Mouse (Mus musculus): ENCODE measurements around the gene Gm29423. TPM values are rescaled to one million over a fixed set of nuclear protein-coding genes. Genes with fewer than 3 reads are reported as not detected.
"Not testable (repeated sequence)": the region's sequence is repeated elsewhere in the genome, so short reads cannot be mapped to it uniquely, and the experiment has no call there.

Gene Gm29423
- total RNA-seq (2021): not detected
- long read RNA-seq, experiment 1: 0 reads
- long read RNA-seq, experiment 2: 0 reads

DNA sequence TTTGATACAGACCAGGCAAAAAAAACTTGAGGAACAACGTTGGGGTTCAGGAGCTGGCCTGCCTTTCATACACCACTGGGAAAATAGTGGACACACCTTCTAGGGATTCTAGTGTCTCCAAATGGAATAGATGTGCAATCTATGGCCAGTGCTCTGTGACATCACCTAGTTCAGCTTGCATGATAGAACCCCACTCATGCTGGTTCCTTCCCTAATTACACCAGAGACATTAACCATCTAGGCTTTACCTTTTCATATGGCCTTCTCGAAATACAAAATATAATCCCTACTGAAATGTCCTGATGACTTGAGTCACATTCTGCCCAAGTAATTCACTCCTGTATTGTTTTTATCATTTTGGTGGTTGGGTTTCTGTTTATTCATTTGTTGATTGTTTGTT lies at the start of gene Gm29423, which contains the start of gene Gm29644:
Gene Gm29423 (minus strand): TSS at position 101 of the 400 bp plus-strand sequence.
Gene Gm29644 (minus strand): TSS at position 157 of the 400 bp plus-strand sequence.
- intact Hi-C loops (cut with DNase I; ENCODE audit: low total_unique reads); DNase-seq: not testable (repeated sequence)

DNA sequence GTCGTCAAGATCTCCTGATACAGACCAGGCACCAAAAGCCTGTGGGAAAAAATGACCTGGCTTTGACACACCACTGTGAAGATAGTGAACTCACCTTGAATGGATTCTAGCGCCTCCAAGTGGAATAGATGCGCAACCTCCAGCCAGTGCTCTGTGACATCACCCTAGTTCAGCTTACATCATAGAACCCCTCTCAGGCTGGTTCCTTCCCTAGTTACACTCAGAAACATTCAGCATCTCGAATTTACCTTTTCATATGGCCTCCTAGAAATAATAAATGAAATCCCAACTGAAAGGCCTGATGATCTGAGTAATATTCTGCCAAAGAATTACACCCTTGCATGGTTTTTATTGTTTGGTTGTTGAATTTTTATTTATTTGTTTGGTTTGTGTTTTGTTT lies 29.5 kb downstream of the Gm29423 start, which contains the start of gene Gm21118:
Gene Gm21118 (minus strand): TSS at position 101 of the 400 bp plus-strand sequence.
- intact Hi-C loops (cut with DNase I; ENCODE audit: low total_unique reads); DNase-seq: not testable (repeated sequence)

Other genes starting within 250 kb of the Gm29423 start
- not detected for gene Gm21118, start 29.6 kb downstream of the Gm29423 start, total RNA-seq (2021)
- gene Gm29644, start 56 bp upstream of the Gm29423 start, total RNA-seq (2021): not detected
- gene Gm20888, start 138.6 kb upstream of the Gm29423 start, total RNA-seq (2021): not detected